Mouse (Mus musculus): Measurements from ENCODE around the gene Eif3k. TPM values are rescaled to one million over a fixed set of nuclear protein-coding genes. Genes with fewer than 3 reads are reported as not detected.
A peak's percentile ranks its signal among the peaks of the same experiment; 100 is the strongest.

Gene Eif3k
- total and polyA plus RNA-seq, 2 experiments from 2014 or later = 309 to 472 TPM

- DNase-seq (ENCODE audit: low spot score) (no peak), ATAC-seq (no peak)
- H3K4me2 ChIP-seq (ENCODE audit: low read depth, low read length) = no peak overlapping the region
- H3K4me1 ChIP-seq (ENCODE audit: insufficient read depth, low read length) = no peaks in the 10 kb centered on the region
- WGBS = 92% methylated on average over 10 of the region's 10 CpGs
- no peaks in the 10 kb centered on the region for H3K9me3 ChIP-seq (ENCODE audit: low read length)
- no peaks in the 10 kb centered on the region for H3K27me3 ChIP-seq (ENCODE audit: insufficient read depth, low read length)
- no peak overlapping the region for H3K4me3 ChIP-seq (ENCODE audit: low read length)
- no peaks in the 10 kb centered on the region for H3K36me3 ChIP-seq (ENCODE audit: insufficient read depth, low read length)
- H3K27ac ChIP-seq = no peak overlapping the region
- no peak for TF ChIP-seq CTCF (IDR thresholded peaks at IDR 0.05; ENCODE audit: low read depth)
- no peak overlapping the region for H3K9ac ChIP-seq (replicated peaks; ENCODE audit: low read length)
Measured at GRCm38 (mm10) chr7:29008171-29008570, 26.5 kb upstream of the Eif3k start.

DNA sequence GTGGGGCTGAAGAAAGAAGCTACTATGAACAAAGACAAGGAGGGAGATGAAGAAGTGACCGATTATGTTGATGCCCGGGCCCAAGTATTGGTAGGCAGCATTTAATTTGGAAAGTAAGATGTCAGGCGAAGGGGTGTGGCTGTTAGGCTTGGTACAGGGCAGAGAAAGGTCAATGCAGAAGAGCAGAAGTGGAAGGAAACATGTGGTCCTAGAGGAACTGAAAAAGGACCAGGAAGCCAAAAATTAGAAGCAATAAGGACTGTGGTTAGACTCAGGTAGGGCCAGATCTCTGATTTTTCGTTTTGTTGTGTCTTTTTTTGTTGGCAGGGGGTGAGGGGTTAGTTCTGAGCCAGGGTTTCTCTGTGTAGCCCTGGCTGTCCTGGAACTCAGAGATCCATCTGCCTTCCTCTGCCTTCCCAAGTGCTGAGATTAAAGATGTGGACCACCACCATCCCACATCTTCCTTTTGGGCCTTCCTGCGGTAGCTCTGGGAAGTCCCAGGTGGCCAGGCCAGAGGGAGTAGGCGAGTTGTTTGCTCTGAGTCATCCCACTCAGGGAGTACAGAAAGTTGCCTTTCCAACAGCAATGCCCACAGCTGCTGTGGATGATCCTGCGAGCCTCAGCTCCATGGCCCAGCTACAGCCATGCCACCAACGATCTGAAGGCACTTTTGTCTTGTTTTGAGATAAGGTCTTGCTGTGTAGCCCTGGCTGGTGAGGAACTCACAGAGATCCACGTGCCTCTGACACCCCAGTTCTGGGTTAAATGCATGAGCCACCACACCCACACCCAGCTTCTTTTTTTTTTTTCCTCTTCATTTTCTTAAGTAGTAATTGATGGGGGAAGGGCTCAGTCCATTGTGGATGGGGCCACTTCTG lies 25.8 kb upstream of the Eif3k start:
- Histone ChIP-seq H3K27me3 (ENCODE audit: insufficient read depth, low read length) (no peaks in the 10 kb centered on the region), H3K4me1 (ENCODE audit: insufficient read depth, low read length) (no peaks in the 10 kb centered on the region), H3K9ac (replicated peaks; ENCODE audit: low read length) (no peak overlapping the region), H3K4me3 (ENCODE audit: low read length) (no peak overlapping the region), H3K27ac (no peak overlapping the region), H3K4me2 (ENCODE audit: low read depth, low read length) (no peak overlapping the region), H3K9me3 (ENCODE audit: low read length) (no peaks in the 10 kb centered on the region), H3K36me3 (ENCODE audit: insufficient read depth, low read length) (no peaks in the 10 kb centered on the region)
- DNase-seq (ENCODE audit: low spot score) = no peak
- TF ChIP-seq CTCF (IDR thresholded peaks at IDR 0.05; ENCODE audit: low read depth) = no peak
- ATAC-seq = no peak
- 76% methylated on average over 9 of the region's 9 CpGs for WGBS

GRCm38 (mm10) chr7:29000651-29001605 lies 19.3 kb upstream of the Eif3k start:
- DNase-seq (ENCODE audit: low spot score) = peak; percentile 54
- peak; percentile 77 for ATAC-seq
- peak overlapping the region; percentile 51 for H3K9ac ChIP-seq (replicated peaks; ENCODE audit: low read length)
- no peaks in the 10 kb centered on the region for H3K27me3 ChIP-seq (ENCODE audit: insufficient read depth, low read length)
- H3K4me2 ChIP-seq (ENCODE audit: low read depth, low read length) = peak overlapping the region; percentile 76
- WGBS = 7% methylated on average over 43 of the region's 43 CpGs
- no peak overlapping the region for H3K27ac ChIP-seq
- H3K36me3 ChIP-seq (ENCODE audit: insufficient read depth, low read length) = no peaks in the 10 kb centered on the region
- no peak for TF ChIP-seq CTCF (IDR thresholded peaks at IDR 0.05; ENCODE audit: low read depth)
- no peaks in the 10 kb centered on the region for H3K4me1 ChIP-seq (ENCODE audit: insufficient read depth, low read length)
- no peaks in the 10 kb centered on the region for H3K9me3 ChIP-seq (ENCODE audit: low read length)
- H3K4me3 ChIP-seq (ENCODE audit: low read length) = peak overlapping the region; percentile 41

GRCm38 (mm10) chr7:28993402-28993801 lies 11.7 kb upstream of the Eif3k start:
- no peak for DNase-seq (ENCODE audit: low spot score)
- Histone ChIP-seq H3K9me3 (ENCODE audit: low read length) (no peaks in the 10 kb centered on the region), H3K4me3 (ENCODE audit: low read length) (no peak overlapping the region), H3K4me2 (ENCODE audit: low read depth, low read length) (no peak overlapping the region), H3K9ac (replicated peaks; ENCODE audit: low read length) (no peak overlapping the region), H3K4me1 (ENCODE audit: insufficient read depth, low read length) (no peaks in the 10 kb centered on the region), H3K27me3 (ENCODE audit: insufficient read depth, low read length) (no peaks in the 10 kb centered on the region), H3K27ac (no peak overlapping the region), H3K36me3 (ENCODE audit: insufficient read depth, low read length) (no peaks in the 10 kb centered on the region)
- WGBS = 85% methylated on average over 3 of the region's 3 CpGs
- no peak for ATAC-seq
- TF ChIP-seq CTCF (IDR thresholded peaks at IDR 0.05; ENCODE audit: low read depth) = no peak

GRCm38 (mm10) chr7:28992997-28993396 lies 11.3 kb upstream of the Eif3k start:
- WGBS = 83% methylated on average over 3 of the region's 3 CpGs
- ATAC-seq = no peak
- no peak overlapping the region for H3K27ac ChIP-seq
- H3K9me3 ChIP-seq (ENCODE audit: low read length) = no peaks in the 10 kb centered on the region
- no peak for DNase-seq (ENCODE audit: low spot score)
- no peaks in the 10 kb centered on the region for H3K27me3 ChIP-seq (ENCODE audit: insufficient read depth, low read length)
- H3K4me1 ChIP-seq (ENCODE audit: insufficient read depth, low read length) = no peaks in the 10 kb centered on the region
- TF ChIP-seq CTCF (IDR thresholded peaks at IDR 0.05; ENCODE audit: low read depth) = no peak
- no peak overlapping the region for H3K4me2 ChIP-seq (ENCODE audit: low read depth, low read length)
- no peak overlapping the region for H3K9ac ChIP-seq (replicated peaks; ENCODE audit: low read length)
- no peak overlapping the region for H3K4me3 ChIP-seq (ENCODE audit: low read length)
- H3K36me3 ChIP-seq (ENCODE audit: insufficient read depth, low read length) = no peaks in the 10 kb centered on the region

DNA sequence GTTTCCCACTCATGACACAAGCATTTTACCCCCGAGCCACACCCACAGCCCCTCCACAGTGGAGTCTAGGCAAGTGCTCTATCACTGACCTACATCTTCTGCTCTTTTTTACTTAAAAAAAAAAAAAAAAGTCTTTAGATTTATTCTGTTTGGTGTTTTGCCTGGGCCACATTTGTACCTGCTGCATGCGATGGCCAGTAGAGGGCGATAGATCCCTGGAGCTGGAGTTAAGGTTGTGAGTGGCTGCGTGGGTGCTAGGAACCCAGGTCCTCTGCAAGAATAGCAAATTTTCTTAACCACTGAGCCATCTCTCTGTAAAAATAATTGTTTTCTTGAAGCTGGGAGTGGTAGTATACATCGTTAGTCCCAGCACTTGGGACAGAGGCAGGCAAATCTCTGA lies 10.0 kb upstream of the Eif3k start:
- no peak for DNase-seq (ENCODE audit: low spot score)
- Histone ChIP-seq H3K36me3 (ENCODE audit: insufficient read depth, low read length) (no peaks in the 10 kb centered on the region), H3K4me2 (ENCODE audit: low read depth, low read length) (no peak overlapping the region), H3K9ac (replicated peaks; ENCODE audit: low read length) (no peak overlapping the region), H3K27me3 (ENCODE audit: insufficient read depth, low read length) (no peaks in the 10 kb centered on the region), H3K4me1 (ENCODE audit: insufficient read depth, low read length) (no peaks in the 10 kb centered on the region), H3K4me3 (ENCODE audit: low read length) (no peak overlapping the region), H3K27ac (no peak overlapping the region), H3K9me3 (ENCODE audit: low read length) (no peaks in the 10 kb centered on the region)
- 72% methylated on average over 5 of the region's 5 CpGs for WGBS
- TF ChIP-seq CTCF (IDR thresholded peaks at IDR 0.05; ENCODE audit: low read depth) = peak; percentile 35; the same call in 1 of the 2 replicates
- ATAC-seq = no peak
